Mouse (Mus musculus) hindlimb bud, embryonic 11.5 days (tissue): ENCODE results near the gene Gm12185.
"Not testable (repeated sequence)": the region's sequence is repeated elsewhere in the genome, so short reads cannot be mapped to it uniquely, and the experiment has no call there.

ENCODE experiments used
- DNase-seq: peaks from one replicate; pipeline ENCODE4 v3.0.0-alpha.2; 2012; ENCODE audit warnings: low read depth, low spot score; ENCODE audit errors: extremely low spot score

Gene Gm12185

DNA sequence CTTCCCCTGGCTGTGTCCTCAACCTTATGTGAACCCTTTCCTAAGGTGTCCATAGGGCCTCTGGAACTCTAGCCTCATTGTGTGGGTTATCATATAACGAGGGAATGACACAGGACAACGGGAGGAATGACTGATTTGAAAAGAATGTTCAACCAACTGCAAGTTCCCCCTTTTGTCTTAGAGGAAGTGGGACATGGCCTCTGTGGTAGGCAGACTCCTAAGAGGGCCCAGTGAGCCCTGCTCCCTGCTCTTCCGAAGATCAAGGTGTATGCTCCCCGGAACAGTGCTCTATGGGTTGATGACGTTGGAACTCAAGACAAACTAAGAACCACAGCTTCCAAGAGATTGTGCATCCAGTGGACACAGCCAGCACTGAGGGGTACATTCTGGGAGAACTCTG, 68.2 kb downstream of the Gm12185 start:
- not testable (repeated sequence) for DNase-seq

DNA sequence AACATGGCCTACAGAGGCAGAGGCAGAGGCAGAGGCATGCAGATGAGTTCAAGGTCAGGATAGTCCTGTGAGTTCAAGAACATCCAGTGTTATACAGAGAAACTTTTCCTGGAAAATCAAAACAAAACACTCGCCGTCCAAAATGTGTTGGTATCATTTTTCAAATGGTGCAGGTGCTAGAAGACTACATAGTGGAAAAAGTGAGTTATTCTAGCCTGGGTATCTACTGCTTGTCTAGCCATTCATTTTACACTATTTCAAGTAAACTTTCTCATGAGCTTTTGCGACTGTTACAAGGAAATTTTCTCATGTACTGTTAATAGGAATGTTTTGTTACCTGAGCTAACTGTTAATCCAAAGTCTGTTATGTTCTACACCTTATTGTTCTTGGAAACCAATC, 73.6 kb downstream of the Gm12185 start:
- no peak for DNase-seq

DNA sequence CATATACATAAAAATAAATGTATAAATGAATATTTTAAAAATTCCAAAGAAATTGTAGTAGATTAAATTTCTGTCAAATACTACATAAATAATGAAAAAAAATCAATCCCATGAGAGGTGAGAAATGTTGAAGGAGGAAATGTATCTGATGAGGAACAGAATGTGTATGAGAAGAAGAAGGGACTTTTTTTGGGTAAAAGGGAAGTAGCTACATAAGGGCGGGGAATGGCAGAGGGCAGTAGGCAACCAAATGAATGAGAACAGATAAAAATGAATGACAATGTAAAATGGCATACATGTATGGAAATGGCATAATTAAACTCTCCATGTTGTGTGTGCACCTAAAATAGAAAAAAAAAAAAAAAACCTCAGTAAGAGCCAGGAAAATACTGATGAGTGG, 78.4 kb downstream of the Gm12185 start:
- DNase-seq: no peak

DNA sequence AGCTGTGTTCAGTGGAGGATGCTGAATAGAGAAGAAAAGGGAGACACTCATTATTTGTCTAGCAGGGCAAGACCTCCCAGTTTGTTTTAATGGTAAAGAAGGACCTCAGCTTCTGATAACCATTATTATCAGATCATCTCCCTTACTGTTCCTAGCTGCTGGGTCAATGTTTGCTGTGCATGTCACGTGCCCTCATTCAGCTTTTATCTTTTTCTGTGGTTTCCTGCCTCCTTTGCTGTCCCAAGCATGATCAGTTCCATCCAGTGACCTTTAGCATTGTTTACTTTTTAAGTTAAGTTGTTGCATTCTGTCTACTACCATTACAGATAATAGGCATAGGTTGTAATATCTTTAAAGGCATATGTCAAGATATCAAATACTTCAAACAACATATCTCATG, 83.6 kb downstream of the Gm12185 start:
- DNase-seq: no peak

DNA sequence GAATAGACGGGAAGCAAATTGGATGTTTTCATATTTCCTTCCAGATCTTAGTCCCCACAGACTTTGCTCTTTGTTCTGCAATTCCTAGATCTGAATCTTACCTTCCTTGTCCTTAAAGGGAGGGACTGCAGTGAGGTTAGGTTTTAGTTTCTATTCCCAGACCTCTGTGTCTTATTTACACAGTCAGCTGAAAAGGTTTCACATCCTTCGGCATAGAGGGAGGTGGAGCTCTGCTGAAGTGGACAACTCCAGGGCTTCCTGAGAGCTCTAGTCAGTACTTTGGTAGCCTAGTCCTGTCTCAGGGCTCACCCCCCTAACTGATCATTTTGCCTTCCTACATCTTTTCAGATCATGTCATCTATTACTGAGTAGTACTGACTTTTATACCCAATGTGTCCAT, 90.0 kb downstream of the Gm12185 start, which contains the start of gene Gm5431:
TSS of gene Gm5431 (minus strand) at position 194 of the 400 bp plus-strand sequence.
- no peak for DNase-seq

DNA sequence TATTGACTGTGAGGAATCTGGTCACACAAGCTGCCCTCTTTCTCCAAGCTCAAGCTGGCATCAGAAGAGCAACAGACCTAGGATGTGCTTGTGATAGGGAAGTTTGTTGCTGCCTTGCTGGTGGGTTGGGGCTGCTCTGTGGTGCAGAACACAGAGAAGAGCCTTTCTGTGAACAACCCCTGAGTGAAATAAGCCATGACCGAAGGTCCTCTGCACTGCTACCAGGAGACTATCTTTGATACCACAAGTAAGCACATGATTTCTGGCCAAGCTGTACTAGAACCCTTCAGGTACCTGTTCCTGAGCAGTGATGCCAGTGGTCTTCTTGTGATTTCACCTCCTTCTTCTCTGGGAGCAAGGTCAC, 90.5 kb downstream of the Gm12185 start:
- not testable (repeated sequence) for DNase-seq

DNA sequence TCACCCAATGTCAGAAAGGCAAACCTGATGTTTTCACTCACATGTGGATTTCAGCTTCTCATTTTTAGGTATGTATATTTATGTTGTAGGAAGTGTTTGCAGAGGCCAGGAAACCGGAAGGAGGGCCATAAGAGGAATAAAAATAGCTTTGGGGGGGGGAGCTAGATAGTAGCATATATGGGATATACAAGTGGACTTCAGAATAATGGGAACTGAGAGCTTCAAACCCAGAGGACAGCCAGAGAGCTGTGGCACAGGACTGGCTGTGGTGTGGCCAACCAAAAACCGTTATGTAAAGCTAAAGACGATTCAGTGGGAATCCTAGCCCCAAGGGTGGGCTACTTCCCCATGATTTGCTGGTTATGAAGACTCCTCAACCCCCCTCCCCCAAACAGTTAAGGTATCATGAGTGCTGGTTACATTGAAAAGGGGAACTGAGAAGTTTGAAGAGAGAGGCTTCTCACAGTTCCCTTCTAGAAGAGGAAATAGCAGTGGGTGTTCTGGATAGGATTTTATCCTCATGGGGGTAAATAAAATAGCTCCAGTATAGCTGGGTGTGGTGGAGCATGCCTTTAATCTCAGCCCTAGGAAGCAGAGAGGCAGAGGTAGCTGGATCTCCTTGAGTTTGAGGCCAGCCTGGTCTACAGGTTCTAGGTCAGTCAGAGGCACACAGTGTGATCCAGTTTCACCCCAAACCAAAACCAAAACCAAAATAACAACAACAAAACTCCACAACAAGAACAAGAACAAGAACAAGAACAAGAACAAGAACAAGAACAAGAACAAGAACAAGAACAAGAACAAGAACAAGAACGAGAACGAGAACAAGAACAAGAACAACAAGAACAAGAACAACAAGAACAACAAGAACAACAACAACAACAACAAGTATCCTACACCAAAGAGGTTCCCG, 91.1 kb downstream of the Gm12185 start:
- not testable (repeated sequence) for DNase-seq

DNA sequence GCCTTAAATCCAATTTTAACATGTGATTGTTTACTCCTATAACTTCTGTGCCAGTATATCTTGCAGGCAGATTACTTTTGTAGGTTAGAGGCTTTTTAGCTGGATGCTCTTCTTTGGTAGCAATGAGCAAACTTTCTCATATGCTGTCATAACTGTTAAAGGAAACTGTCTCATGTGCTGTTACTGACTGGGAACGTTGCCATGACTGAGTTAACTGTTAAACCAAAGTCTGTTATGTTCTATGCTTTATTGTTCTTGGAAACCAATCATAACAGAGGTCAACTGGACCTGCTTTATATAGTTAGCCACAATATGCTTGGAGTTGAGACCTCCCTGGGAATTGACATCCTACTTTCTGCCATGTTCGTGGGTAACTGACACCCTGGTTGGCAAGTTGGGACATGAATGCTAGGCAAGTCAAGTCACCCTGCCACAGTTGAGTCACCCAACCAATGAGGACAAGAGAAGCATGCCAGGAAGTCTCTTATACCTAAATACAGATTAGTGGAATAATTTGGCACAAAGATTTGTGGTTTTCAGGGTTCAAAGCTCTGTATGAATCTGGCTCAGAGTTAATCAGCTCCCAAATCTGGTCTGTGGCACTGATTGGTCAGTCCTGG, 93.1 kb downstream of the Gm12185 start:
- no peak for DNase-seq

DNA sequence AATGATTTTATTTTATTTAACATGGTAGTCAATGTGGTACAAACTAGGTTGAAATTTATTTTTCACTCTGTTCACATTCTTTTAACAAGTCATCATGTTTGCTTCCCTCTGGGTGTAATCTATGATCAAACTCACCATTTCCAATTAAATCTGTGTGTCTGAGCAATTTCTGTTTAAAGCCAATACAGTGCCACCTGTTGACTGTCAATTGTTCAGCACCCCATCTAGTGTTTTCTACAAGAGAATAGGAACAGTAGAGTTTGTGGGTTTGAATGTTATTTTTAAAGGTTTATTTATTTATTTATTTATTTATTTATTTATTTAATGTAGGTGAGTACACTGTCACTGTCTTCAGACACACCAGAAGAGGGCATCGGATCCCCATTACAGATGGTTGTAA, 115.3 kb downstream of the Gm12185 start:
- no peak for DNase-seq

DNA sequence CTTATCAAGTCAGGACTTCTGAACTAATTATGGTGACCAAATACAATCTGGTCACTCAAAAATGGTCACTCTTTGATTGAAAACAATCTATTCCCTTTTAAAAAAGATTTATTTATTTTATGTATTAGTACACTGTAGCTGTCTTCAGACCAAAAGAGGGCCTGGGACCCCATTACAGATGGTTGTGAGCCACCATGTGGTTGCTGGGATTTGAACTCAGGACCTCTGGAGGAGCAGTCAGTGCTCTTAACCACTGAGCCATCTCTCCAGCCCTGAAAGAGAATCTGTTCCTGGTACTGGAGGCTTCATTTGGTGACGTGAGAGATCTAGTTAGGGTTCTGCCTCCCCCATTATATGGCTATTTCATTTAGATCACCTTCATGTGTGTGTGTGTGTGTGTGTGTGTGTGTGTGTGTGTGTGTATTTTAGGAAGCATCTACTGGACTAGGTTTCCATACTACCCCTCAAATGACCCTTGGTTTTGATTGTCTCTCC, 116.6 kb downstream of the Gm12185 start:
- DNase-seq: not testable (repeated sequence)

DNA sequence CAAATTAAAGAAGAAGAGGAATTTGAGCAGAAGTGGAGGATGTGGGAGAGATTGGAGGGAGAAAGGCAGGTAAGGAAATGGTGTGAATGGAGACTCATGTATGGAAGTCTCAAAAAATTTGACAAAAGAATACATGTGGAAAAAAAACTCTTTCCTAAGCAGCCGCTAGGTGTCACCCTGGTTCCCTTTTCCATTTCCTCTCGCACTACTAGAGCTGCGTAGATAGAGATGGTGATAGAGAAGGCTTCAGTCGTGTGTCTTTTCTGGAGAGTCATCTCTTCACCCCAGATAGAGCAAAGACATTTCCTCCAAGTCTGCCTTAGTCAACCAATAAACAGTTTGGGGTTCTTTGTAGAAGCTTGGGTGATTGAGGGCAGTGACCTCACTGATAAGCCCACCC, 117.6 kb downstream of the Gm12185 start:
- no peak for DNase-seq

DNA sequence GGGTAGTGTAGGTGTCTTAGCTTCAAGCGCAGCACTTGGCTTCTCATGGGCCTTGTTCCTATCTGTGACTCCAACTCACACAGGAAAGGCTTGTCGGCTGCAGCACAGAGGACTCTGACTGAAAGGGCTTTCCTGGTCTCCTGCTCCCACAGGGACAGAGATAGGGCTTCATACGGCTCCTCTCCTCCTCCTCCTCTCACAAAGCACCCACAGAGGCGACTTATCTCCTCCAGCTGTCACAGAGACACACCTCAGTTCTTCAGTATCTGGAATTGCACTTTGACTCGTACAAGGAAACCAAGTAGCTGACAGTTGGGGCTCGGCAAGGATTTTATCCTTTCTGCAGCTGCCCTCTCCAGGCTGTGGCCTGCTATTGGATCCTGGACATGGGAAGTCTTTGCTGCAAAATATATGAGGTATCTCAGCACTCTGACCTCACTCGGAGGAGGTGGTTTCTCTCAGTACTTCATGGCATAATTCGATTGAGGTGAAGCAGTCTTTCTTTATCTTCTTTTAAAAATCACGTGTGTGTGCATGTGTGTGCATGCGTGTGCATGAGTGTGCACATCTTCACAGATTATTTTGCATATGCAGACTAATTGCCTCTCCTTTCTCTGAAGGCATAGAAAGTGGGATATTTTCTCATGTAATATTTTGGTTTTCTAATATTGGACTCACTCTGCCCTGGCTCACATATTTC, 118.3 kb downstream of the Gm12185 start:
- DNase-seq: no peak

DNA sequence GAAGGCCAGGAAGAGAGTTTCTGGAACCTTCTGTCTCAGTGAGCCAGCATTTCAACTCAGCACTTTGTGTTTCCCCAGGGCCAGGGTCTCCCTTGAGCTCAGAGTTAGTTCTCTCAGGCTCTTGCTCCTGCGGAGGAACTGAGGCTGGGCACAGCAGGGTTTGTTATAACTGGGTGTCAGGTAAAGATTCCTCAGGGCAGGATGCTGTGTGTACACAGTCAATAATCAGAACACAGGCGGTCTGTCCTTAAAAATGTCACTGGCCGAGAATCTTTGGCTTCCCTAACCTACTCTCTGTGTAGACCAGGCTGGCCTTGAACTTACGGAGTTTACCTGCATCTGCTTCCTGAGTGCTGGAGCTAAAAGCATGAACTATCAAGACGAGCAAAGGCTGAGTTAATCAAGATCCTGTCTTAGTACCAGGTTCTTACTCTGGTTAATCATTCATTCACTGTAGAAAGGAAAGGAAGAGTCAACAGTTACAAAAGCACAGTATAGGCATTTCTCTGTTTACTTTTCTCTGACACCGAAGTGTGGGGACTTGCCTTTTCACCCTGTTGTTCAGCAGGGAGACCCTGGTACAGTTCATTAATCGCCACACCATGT, 119.2 kb downstream of the Gm12185 start:
- DNase-seq: no peak

DNA sequence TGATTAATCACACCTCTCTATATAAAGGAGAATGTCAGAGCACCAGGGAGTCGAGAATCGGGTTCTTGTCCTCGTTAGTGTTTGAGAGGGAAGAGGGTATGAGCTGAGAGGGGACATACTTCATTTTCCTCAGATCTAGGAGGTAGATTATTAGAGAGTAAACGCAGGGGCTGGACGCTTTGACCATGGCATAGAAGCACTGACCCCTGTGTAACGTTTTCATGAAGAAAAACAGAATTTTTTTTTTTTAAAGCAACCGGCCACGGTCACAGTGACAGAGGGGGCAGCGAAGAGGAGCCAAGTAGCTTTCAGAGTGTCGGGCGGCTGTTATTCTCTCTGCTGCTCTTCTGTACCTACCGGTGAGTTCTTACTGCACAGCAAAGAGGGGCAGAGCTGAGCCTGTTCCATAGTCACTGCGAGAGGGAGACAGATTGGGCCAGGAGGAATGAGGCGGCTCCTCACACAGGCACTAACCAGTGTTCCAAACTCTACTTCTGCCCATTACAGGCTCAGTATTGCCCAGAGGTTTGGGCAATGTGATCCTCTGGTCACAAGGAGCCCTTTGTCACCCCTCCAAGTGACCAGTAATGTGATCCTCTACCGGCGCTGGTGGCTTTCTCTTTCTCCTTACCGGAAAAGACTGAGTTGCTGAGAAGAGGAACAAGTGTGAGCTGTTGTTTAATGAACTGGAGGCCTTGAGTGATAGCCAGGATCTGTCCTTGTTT, 120.0 kb downstream of the Gm12185 start:
- no peak for DNase-seq

DNA sequence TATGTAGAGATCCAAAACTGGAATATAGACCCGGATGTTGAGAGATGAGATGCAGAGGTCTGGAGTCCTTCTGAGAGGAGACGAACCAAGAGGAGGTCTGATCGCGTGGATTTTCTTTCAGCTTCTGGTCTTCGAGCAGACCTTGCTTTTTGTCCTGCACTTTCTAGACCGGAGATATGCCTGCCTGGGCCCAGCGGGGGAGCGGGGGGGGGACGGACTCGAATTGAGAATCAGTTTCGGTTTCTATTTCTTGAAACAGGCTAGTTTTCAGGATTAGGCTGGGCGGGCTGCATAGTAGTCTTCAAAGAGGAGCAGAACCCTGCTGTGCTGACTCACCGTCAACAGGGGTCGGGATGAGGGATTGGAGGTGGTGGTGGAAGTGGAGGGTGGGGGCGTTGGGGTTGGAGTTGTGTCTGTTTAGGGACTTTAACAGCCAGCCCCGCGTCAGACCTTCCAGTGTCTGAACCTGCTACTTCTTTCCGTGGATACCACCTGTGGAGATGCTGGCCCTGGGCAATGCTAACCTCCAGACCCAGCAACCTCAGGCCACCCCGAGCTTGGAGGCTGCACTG, 120.7 kb downstream of the Gm12185 start, which contains the start of gene Irgm1:
TSS of gene Irgm1 (minus strand) at position 483 of the 572 bp plus-strand sequence.
- DNase-seq: no peak

DNA sequence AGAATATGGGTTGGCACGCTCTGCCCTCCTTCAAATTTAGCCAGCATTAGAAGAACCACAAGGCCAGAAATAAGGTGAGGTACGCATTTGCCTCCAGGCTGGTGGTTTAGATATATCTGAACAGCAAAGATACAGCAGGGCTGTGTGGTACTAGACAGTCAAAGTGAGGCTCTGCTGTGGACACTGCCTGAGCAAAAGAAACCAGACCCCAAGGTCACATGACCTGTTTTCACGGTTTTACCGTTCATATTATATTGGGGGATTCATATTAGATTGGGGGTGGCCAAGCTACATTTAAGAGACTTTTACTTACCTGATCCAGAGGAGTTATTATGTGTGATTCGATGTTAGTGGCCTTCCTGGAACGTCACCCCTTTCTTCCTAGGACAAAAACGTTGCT, 121.2 kb downstream of the Gm12185 start:
- DNase-seq: no peak

DNA sequence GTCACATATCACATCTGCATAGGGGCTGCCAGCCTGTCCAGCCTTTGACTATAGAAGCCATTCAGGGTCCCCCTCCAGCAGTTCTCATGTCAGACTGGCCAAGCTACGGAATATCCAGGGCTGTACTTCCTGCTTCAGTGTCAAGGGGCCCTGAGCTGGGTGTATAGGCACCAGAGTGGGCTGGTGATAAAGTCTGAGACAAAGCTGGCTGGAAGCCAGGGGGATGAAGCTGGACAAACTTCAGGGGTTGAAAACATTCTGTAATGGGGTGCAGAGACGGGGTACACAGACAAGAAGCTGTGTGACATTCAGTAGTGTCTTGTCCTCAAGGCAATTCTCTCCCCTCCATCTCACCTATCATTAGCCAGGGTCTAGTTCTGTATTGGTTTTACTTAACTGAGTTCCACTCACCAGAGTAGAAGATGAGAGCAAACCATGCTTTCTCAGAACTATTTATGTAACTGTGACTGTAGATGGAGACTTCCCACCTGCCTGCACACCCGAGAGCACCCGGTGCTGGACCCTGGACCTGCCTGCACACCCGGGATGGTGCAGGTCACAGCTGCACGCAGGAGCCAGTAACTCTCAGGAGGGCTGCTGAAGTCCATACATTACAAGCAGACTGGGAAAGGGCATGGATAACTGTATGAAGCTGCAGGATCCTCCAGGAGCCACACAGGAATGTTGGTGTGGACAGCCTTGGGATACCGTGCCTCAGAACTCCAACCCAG, 122.5 kb downstream of the Gm12185 start:
- no peak for DNase-seq

DNA sequence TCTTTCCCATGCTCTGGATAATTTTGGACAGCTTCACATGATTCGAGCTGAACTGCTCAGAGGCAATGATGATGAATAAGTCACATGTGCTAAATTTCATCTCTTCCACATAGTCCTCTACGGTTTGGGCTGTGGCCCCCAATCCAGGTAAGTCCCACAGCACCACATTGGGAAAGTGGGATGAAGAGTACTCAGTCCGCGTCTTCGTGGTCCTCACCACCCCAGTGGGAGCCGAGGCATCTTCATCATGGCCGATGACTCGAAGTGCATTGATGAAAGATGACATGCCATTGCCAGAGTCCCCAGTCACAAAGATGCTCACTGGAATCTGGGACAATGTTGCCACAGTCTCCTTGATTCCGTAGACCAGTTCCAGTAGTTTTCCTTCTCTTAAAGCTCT, 125.5 kb downstream of the Gm12185 start:
- no peak for DNase-seq

DNA sequence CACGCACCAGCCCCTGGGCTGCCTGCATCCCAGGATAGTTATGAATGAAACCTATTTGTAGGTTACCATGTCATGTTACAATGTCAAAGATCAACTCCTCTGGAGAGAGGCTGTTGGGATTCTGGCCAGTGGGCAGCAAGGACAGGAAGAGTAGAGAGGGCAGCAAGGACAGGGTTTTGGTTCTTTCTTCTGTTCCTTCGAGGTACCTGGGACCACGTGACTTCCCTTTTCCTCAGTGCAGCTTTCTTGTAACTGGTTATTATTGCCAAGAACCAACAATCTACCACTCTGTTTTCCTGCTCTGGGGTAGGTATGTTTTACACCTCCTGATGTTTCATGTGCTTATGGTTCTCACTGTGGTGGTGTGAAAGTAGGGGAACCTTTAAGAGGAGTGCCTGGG, 128.2 kb downstream of the Gm12185 start:
- no peak for DNase-seq
